Mouse (Mus musculus) large intestine, adult 2 months (tissue): ENCODE data around the gene Neurl4. TPM values are rescaled to one million over a fixed set of nuclear protein-coding genes. Genes with fewer than 3 reads are reported as not detected.

Experiments
- DNase-seq: peaks from one replicate; pipeline ENCODE4 v3.0.0-alpha.2; 2012; ENCODE audit warnings: low read depth, low spot score
- WGBS: fragments of 180-500 bp; shearing (Covaris S2); methylation state at CpG from one replicate; pipeline ENCODE4 v1.1.7; 2018; 5-methylcytosine and 5-hydroxymethylcytosine counted together
- polyA plus RNA-seq: library from polyadenylated mRNA; depleted of rRNA; stranded (reverse); fragments of >200 nt; gene quantifications from 2 replicates; pipeline ENCODE4 v1.2.3, GENCODE M21; 2012

The Neurl4 gene
- polyA plus RNA-seq, 1 experiment, result 24.4 TPM

DNA sequence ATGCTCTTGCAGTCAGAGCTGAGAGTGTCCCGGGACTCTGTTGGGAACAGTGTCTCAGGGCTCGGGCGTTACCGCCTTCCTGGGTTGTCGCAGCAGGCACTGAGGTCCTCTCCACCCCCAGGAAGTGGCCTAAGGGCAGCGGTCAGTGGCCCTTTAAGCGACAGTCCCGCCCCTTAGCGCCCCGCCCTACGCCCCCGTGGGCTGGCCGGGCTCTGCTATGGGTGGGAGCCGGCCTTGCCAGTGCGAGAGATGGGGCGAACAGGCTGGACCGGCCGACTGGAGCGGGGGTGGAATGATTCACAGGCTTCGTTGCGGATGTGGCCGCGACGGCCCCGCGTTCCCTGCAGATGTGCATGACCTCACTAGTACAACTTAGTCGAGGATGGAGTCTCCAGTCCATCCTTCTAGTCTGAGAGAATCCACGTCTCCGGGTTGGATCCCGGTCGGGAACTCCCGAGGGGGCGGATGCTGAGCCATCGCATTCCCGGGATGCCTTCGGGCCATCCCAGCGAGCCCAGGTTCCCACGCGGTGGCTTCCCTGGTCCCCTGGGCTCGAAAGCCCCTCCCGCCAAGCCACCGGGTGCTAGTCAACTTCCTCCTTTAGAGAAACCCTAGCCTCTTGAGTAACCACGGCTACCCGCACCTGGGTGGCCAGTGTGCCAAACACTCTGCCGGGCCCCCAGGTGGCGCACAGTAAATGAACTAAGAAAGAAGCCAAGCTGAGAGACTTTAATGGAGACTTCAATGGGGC lies 19.8 kb upstream of the Neurl4 start, which contains the start of gene Kctd11:
Gene Kctd11, minus strand, starts transcription at position 554 of the 751 bp plus-strand sequence.
- no peak for DNase-seq
- under 1% methylated on average over 46 of the region's 46 CpGs for WGBS

DNA sequence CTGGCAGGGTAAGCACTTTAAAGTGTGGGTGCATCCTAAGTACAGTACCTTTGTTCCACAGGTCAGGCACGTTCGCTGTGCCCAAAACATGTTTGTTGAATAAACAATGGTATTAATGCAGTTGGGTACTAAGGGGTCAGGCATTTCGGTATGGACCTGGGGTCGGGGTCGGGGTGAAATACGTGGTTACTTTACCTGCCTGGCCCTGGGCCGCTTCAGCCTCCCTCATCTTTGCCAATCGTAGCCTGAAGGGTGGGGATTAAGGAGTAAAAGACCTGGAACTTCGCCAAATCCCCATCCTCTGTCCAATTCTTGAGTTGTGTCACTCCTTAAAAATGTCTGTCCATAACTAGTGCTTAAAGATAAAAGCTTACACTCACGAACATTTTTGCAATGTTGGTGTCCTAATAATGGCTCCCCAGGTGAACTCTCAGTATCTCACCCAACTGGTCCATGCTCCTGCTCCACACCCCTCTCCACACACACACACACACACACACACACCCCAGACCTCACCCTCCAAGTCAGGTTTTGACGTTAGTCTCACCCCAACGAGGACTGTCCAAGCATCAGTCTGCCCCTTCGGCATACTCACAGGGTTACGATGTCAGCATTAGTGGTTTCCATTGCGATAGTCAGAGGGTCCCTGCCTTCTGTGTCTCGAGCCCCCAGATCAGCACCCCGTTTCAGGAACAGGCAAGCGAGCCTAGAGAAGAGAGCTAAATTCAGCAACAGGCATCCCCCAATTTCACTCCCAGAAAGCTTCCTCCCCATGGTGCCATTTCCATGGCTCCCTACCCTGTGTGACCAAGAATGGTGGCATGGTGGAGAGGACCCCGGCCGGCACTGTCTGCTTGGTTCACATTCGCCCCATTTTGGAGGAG lies 18.8 kb upstream of the Neurl4 start:
- DNase-seq, result no peak
- WGBS, result 53% methylated on average over 21 of the region's 21 CpGs

DNA sequence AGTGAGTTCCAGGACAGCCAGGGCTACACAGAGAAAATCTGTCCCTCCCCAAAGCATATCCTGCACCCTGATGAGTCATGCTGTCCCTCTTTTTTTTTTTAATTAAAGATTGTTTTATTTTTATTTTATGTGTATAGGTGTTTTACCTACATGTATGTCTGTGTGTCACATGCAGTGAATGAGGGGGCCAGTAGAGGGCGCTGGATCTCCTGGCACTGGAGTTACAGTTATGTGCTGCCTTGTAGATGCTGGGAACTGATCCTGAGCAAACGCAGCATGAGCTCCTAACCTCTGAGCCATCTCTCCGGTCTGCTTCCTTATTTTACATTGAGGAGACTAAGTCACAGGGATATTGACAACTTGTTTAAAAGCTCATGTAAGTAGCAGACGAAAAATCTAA lies 17.8 kb upstream of the Neurl4 start:
- no peak for DNase-seq
- 71% methylated on average over 4 of the region's 4 CpGs for WGBS

DNA sequence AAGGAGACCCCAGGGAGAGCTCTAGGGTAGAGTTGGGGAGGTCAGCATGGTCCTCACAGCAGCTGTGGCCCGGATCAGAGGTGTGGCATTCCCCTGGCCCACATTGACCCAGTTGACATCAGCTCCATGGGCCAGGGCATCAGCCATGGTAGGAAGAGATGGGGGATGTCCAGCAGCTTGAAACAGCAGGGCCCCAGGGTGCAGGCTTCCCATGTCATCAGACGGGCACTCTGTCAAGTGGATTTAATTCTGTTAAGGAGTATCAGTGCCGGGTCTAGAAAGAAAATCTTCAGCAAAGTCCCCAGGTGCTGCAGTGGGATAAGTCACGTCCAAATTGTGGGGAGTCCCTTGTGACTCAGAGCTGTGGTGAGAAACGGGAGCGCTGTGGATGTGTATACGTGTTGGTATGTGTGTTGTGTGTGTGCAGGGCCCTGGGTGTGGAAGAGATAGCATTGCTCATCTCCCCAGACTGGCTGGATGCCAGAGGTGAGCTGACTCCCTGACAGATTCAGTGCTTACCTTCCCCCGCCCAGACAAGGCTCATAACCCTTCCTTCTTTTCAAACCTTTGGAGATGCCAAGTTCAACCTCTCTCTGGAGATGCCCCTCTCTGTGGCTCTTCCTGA lies 17.2 kb upstream of the Neurl4 start:
- 71% methylated on average over 8 of the region's 8 CpGs for WGBS
- DNase-seq, result no peak

DNA sequence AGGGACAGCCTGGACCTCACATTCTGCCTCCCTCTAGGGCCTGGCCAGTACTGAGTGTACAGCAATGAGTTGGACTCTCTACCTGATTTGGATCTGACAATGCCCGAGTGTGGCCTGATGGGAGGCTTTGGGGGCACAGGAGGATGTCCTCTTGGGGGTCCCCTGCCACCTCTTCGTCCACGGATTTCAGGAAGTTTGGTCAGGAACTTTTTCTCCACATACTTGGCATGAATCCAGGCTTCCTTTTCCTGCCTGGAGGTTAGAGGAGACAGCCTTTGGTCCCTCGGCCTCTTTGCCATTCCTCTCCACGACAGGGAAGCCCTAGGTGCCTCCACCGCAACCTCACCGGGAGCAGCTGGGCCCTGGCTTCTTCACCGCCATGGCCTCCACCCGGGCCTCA lies 16.6 kb upstream of the Neurl4 start:
- 51% methylated on average over 9 of the region's 9 CpGs for WGBS
- DNase-seq, result no peak

DNA sequence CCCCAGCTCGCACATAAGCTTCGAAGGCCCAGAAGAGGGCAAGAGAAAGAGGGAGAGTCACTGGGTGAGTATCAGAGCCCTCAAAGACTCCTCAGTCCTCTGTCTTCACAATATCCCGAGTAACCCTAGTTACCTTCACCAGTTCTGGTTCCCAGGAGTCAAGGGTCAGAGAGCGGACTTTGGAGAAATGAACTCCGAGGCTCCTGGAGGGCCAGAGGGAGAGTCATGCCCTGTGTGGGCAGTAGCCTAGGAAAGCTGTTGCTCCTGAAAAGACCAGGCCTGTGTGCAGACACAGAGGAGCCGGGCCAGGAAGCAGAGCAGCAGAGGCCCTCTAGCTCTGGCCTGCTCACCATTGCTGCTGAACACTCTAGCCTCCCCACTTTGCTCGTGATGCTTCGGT lies 16.2 kb upstream of the Neurl4 start:
- no peak for DNase-seq
- WGBS, result 76% methylated on average over 8 of the region's 8 CpGs

DNA sequence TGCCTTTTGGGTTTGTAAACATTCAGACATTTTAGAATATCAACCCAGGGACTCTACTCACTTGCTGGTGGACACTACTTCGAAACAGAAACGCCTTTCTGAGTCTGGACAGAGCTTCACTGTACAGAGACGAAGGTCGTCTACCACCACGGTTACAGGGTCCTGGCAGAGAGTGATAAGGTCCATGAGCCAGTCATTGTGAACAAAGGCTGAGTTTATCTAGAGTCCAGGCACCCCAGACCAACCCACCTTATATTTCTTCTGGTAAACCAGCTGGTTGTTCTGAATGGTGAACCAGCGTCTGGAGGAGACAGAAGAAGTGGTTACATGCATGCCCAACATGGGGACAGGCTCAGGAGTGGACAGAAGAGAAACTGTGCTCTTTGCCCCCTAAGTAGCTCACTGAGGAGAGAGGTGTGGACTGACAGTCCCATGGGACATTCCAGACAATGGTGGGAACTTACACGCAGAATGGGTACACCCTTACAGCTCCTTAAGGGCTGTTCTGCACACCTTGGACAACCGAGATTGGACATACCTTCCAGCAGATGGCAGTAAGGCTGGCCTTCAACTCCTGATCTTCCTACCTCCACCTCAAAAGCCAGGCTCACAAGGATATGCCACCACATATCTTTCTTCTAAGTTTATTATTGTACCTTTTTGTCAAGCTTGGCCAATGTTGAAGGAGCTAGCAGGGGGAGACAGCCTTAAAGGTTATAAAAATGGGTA lies 13.8 kb upstream of the Neurl4 start:
- DNase-seq, result no peak
- 59% methylated on average over 8 of the region's 8 CpGs for WGBS

DNA sequence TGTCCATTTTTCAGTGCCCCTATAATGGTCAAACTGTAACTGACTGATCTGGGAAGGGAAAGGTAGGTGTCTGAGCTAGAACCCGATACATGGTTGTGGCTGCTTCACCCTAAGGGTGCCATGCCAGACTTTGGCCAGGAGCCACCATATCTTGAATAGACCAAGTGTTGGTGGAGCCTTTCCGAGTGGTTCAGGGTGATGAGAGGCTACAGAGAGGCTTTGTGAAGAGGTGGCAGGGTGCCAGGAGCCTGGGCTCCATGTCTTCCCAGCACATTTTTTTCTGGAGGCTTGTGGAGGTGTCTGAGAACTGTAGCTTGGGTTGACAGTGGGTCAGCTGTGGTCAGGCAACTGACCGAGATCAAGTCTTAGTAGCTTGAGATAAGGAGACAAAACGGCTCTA lies 9.4 kb upstream of the Neurl4 start:
- 50% methylated on average over 4 of the region's 4 CpGs for WGBS
- DNase-seq, result no peak

DNA sequence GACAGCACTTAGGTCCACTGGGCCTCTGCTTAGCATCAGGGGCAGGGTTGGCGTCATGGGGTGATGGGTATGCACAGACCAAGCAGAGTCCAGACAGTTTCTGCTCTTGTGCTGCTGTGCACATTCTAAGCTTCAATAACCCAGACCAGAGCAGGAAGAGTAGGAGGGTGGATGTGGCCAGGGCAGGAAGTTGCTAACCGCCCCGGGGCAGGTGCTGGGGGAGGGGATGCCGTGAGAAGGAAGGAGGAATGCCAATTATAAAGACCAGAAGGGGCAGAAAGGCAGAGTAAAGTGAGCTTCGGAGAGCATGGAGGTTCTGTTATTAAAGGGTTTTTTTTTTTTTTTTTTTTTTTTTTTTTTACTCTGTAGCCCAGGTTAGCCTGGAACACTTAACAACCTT lies 6.2 kb upstream of the Neurl4 start:
- WGBS, result 71% methylated on average over 5 of the region's 5 CpGs
- no peak for DNase-seq

DNA sequence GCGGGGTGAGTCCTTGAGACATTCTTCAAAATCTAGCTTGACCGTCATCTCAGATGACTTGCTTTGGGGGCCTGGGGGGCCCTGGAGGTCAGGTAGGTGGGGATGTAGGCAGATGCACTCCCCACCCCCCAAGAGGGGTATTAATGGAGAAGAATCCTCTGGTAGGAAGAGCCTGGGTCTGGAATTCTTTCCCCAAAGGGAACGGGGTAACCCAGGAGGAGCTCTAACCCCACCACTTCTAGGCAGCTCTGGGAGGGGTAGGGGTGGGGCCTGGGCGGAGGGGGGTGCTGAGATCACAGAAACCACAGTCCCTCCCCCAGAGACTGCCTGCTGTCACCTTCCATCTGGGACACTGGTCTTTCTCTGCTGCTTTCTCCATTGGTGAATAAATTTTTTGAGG lies 5.6 kb upstream of the Neurl4 start, which contains the start of gene Acap1:
Gene Acap1, minus strand, starts transcription at position 249 of the 400 bp plus-strand sequence.
- DNase-seq, result no peak
- whole genome bisulfite sequencing, result 69% methylated on average over 4 of the region's 4 CpGs

DNA sequence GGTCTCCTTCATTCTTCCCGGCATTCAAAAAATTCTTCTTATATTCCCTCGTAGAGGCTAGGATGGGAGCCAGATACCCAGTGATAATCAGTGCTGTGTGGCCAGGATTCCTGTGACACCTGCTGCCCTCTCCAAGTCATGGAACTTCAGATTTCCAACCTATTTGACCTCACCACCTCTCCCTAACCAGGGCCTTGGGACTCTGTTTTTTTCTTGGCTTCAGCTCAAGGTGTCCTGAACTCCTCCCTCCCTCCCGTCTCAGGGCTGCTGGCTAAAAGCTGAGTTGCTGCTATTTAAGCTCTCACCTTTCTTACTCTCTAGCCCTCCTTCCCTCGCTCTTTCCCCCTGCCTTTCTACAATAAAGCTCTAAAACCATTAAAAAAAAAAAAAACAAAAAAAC lies 1.0 kb upstream of the Neurl4 start:
- 26% methylated on average over 4 of the region's 4 CpGs for WGBS
- no peak for DNase-seq

DNA sequence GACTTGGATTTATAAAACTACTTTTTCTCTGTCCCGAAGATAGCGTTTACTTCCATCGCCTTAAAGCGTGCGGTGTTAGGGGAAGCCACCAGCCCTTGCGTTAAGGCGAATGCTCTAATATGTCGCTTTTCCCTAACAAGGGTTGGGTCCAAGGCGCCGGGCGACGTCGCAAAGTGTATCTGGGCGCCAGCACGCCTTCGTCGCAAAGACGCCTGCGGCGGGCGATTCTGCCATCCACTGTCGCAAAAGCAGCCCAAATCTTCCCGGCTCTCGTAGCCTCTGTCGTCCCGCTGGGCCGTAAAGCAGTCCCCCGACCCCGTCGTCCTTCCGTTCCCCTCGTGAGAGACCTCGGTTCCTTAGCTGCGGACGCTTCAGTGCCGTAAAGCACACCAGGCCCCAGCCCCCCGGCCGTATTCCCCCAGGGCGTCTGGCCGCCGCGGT lies 554 bp downstream of the Neurl4 start:
- DNase-seq, result no peak
- WGBS, result under 1% methylated on average over 42 of the region's 42 CpGs

DNA sequence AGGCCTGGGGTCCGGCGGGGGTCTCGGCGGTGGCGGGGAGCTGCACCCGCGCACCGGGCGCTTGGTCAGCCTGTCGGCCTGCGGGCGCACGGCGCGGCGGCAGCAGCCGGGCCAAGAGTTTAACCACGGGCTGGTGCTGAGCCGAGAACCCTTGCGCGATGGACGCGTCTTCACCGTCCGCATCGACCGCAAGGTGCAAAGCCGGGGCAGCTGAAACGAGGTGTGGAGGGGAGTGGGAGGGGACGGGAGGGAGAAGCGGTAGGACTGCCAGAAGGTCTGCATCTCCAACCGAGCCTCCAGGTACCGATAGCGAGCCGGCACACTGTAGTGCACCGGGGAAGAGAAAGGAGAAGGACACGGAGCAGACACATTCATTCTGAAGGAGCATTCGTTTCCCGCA lies 1.1 kb downstream of the Neurl4 start:
- under 1% methylated on average over 39 of the region's 39 CpGs for WGBS
- no peak for DNase-seq

DNA sequence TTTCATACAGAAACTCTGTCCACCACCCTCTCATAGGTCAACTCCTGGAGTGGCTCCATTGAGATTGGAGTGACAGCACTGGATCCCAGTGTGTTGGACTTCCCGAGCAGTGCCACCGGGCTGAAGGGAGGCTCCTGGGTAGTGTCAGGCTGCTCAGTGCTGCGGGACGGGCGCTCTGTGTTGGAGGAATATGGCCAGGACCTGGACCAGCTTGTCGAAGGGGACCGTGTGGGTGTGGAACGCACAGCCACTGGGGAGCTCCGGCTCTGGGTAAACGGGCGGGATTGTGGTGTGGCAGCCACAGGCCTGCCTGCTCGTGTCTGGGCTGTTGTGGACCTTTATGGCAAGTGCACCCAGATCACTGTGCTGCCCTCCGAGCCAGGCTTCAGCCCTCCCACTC lies 2.1 kb downstream of the Neurl4 start:
- WGBS, result 67% methylated on average over 13 of the region's 13 CpGs
- no peak for DNase-seq

DNA sequence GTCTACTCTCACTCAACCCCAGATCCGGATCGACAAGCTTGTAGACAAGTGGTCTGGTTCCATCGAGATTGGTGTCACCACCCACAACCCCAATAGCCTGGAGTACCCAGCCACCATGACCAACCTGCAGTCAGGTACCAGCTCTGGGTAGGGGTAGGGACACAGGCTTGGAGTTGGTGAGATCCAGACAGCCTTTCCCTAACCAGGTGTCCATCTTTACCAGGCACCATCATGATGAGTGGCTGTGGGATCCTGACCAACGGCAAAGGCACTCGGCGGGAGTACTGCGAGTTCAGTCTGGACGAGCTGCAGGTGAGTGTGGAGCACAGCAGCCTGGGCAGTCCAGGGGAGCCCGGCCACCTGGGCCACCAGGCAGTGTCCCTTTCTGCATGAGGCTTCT lies 3.4 kb downstream of the Neurl4 start:
- 94% methylated on average over 9 of the region's 9 CpGs for WGBS
- DNase-seq, result no peak

DNA sequence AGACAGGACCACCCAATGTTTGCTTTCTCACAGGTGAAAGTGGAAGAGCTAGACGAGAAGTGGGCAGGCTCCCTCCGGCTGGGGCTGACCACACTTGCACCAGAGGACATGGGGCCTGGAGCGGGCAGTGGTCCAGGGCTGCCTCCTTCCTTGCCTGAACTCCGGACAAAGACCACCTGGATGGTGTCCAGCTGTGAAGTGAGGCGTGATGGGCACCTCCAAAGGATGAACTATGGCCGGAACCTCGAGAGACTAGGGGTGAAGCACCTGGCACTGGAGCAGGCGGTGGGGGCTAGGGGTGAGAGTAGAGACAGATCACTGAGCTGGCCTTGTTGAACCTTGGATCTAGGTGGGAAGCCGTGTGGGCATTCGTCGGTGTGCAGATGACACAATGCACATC lies 7.8 kb downstream of the Neurl4 start:
- DNase-seq, result no peak
- 90% methylated on average over 11 of the region's 11 CpGs for WGBS

DNA sequence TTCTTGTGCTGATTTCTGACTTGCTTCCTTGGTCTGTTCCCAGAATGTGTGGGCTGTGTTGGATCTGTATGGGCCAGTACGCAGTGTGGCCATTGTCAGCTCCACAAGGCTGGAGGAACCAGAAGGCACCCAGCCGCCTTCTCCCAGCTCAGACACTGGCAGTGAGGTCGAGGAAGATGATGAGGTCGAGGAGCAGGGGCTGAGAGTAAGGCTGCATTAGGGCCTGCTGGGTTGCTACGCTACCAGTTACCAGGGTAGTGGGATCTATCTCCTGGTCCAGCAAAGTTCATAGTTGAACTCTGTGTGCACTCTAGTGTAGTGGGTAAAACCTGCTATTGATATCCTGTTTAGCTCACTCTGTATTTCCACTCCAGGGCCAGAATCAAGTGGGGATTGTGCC lies 8.3 kb downstream of the Neurl4 start:
- WGBS, result 92% methylated on average over 5 of the region's 5 CpGs
- no peak for DNase-seq

DNA sequence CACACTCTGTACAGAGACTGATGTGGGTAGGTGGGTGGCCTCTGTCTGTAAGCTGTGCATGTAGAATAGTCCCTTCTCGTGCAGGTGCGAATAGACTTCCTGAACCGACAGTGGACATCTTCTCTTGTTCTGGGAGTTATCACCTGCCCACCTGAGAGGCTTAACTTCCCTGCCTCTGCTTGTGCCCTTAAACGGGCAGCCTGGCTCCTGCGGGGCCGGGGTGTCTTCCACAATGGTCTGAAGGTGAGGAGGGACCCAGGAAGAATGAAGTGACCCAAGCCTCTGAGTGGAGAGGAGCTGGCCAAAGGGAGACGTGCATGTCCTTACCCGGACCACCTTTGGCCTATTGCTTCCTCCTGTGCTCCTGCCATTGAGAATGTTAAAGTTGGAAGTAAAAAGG lies 9.3 kb downstream of the Neurl4 start:
- WGBS, result 93% methylated on average over 8 of the region's 8 CpGs
- DNase-seq, result no peak

DNA sequence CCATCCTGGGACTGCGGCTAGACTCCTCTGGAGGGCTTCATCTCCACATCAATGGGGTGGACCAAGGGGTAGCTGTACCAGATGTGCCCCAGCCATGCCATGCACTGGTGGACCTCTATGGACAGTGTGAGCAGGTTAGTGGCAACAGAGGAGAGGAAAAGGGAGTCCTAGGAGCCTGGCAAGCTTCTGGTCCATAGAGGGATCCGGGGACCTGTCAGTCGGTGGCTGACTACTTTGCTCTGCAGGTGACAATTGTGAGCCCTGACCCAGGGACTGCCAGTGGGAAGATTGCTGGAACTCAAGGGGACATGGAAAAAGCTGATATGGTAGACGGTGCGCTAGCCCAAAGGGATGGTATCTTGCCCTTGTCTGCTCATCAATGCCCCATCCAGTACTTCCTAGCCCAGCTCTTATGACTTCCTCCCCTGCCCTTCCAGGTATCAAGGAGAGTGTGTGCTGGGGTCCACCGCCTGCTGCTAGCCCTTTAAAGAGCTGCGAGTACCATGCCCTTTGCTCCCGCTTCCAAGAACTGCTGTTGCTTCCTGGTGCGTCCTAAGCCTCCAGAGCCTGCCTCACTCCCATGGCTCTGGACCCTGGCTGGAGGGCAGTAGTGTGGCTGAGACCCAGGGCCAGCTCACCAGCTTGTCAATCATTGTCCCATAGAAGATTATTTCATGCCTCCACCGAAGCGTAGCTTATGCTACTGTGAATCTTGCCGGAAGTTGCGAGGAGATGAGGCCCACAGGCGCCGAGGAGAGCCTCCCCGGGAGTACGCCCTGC lies 10.1 kb downstream of the Neurl4 start:
- DNase-seq, result no peak
- 89% methylated on average over 17 of the region's 17 CpGs for WGBS
